Mouse (Mus musculus): ENCODE results near the gene Imp4. TPM values are rescaled to one million over a fixed set of nuclear protein-coding genes. Genes with fewer than 3 reads are reported as not detected.

Gene Imp4
- polyA plus RNA-seq, 1 experiment from 2014 or later, result 65.9 TPM

GRCm38 (mm10) chr1:34484470-34484869, 44.8 kb downstream of the Imp4 start:
- ATAC-seq (ENCODE audit: insufficient number of reproducible peaks, low FRiP score), result no peak
- no peak overlapping the region for H3K27ac ChIP-seq (ENCODE audit: poor library complexity, severe bottlenecking)
- no peaks in the 10 kb centered on the region for H3K36me3 ChIP-seq
- no peak overlapping the region for H3K9ac ChIP-seq
- 54% methylated on average over 10 of the region's 10 CpGs for WGBS
- H3K9me3 ChIP-seq (replicated peaks), result no peaks in the 10 kb centered on the region
- no peaks in the 10 kb centered on the region for H3K27me3 ChIP-seq (replicated peaks)
- H3K4me3 ChIP-seq, result no peak overlapping the region
- no peak overlapping the region for H3K4me2 ChIP-seq
- H3K4me1 ChIP-seq (replicated peaks), result peaks cover 18% of the 10 kb centered on the region

DNA sequence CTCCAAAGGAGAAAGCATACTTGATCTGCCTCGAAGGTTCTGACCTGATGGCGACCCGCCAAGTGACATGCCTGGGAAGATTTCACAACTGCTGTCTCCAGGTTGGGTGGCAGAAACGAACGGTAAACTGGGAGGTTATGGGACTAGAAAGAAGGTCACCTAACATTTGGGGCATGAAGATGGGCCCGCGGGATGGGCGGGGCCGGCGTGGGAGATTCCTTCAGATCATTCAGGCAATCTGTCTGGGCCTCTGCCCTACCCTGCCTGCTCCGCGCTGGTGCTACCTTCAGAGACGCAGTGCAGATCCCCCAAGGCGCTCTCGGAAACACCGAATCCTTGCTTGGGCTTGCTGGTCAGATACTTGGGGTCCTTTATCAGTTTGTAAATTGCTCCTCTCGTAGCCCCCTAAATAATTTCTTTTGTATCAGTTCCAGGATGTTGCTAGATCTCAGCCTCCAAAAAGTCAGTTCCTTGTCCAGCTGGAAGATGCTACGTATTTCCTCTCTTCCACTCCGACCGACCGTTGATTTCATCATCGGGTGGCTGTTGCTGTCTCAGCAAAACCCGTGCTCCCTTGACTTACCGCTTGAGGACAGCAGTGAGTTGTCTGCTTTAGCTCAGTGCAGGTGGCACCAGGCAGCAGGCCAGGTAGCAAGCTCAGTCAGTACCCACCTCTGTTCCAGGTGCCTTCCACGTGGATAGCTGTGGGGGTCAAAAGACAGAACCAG, 46.0 kb downstream of the Imp4 start:
- no peaks in the 10 kb centered on the region for H3K27me3 ChIP-seq (replicated peaks)
- ATAC-seq (ENCODE audit: insufficient number of reproducible peaks, low FRiP score), result no peak; the same call in 1 of the 2 replicates

GRCm38 (mm10) chr1:34487383-34487782, 47.7 kb downstream of the Imp4 start:
- Histone ChIP-seq H3K4me1 (replicated peaks) (peaks cover 13% of the 10 kb centered on the region; the same call in 1 of the 2 replicates), H3K4me3 (no peak overlapping the region), H3K9ac (no peak overlapping the region), H3K4me2 (no peak overlapping the region), H3K36me3 (no peaks in the 10 kb centered on the region), H3K27me3 (replicated peaks) (no peaks in the 10 kb centered on the region), H3K9me3 (replicated peaks) (no peaks in the 10 kb centered on the region), H3K27ac (ENCODE audit: poor library complexity, severe bottlenecking) (no peak overlapping the region)
- no peak for ATAC-seq (ENCODE audit: insufficient number of reproducible peaks, low FRiP score)
- WGBS, result 85% methylated on average over 3 of the region's 3 CpGs

More for the DNA sequence above, 46.0 kb downstream of the Imp4 start:
- no peaks in the 10 kb centered on the region for H3K36me3 ChIP-seq
- H3K9ac ChIP-seq, result peak overlapping the region; percentile 46; the same call in 1 of the 2 replicates
- H3K4me2 ChIP-seq, result peak overlapping the region; percentile 77
- peaks cover 13% of the 10 kb centered on the region; the same call in 1 of the 2 replicates for H3K4me1 ChIP-seq (replicated peaks)
- peak overlapping the region; percentile 35 for H3K4me3 ChIP-seq
- H3K9me3 ChIP-seq (replicated peaks), result no peaks in the 10 kb centered on the region
- 6% methylated on average over 25 of the region's 25 CpGs for WGBS
- H3K27ac ChIP-seq (ENCODE audit: poor library complexity, severe bottlenecking), result no peak overlapping the region

DNA sequence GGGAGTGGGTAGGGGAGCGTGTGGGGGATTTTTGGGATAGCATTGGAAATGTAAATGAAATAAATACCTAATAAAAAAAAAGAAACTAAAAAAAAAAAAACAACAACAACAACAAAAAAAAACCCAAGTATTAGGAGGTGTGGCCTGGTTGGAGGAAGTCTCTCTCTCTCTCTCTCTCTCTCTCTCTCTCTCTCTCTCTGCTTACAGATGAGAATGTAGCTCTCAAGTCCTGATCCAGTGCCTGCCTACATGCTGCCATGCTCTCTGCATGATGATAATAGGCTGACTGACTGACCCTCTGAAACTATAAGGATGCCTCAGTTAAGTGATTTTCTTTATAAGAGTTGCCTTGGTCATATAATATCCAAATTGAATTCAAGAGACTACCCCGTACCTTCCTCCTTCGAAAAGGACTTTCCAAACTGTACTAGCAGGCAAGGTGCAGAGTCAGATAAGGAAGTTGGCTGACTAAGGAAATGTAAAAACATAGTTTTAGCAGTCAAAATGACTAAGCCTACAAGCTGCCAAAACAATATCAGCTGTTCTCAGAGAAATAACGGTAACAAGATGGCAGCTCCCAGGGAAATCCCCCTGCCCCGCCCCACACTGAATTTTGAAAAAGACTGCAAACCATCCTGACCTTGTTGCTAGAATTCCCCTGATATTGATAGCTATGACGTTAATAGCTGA, 50.3 kb downstream of the Imp4 start:
- 79% methylated on average over 6 of the region's 6 CpGs for WGBS
- Histone ChIP-seq H3K4me2 (no peak overlapping the region), H3K4me3 (no peak overlapping the region), H3K9ac (no peak overlapping the region), H3K4me1 (replicated peaks) (peaks cover 9% of the 10 kb centered on the region; the same call in 1 of the 2 replicates), H3K27me3 (replicated peaks) (no peaks in the 10 kb centered on the region), H3K36me3 (no peaks in the 10 kb centered on the region), H3K27ac (ENCODE audit: poor library complexity, severe bottlenecking) (no peak overlapping the region), H3K9me3 (replicated peaks) (no peaks in the 10 kb centered on the region)
- no peak for ATAC-seq (ENCODE audit: insufficient number of reproducible peaks, low FRiP score)

GRCm38 (mm10) chr1:34491480-34491879, 51.8 kb downstream of the Imp4 start:
- no peak for ATAC-seq (ENCODE audit: insufficient number of reproducible peaks, low FRiP score)
- whole genome bisulfite sequencing, result 78% methylated on average over 4 of the region's 4 CpGs
- Histone ChIP-seq H3K27ac (ENCODE audit: poor library complexity, severe bottlenecking) (no peak overlapping the region), H3K9me3 (replicated peaks) (no peaks in the 10 kb centered on the region), H3K27me3 (replicated peaks) (no peaks in the 10 kb centered on the region), H3K4me1 (replicated peaks) (no peaks in the 10 kb centered on the region), H3K4me2 (no peak overlapping the region), H3K4me3 (no peak overlapping the region), H3K9ac (no peak overlapping the region), H3K36me3 (no peaks in the 10 kb centered on the region)

Small RNA genes within 50 kb of the gene (microRNA-seq; reads per million reads assigned to microRNA genes)
- gene Mir5103, result 2.8 reads per million, percentile 6 among the genes with 10 or more reads in this experiment

Other genes starting within 250 kb of the Imp4 start
- 45.9 and 46.6 TPM in 2 replicates for gene Ccdc115, start 179 bp upstream of the Imp4 start, polyA plus RNA-seq (2016; fragmentation: Nextera tagmentation; extraction: Ambion mirVana)
- gene Ptpn18, start 19.9 kb downstream of the Imp4 start, polyA plus RNA-seq (2016; fragmentation: Nextera tagmentation; extraction: Ambion mirVana), result 10.4 and 10.8 TPM in 2 replicates
- not detected in 2 replicates for gene Prss39, start 58.6 kb downstream of the Imp4 start, polyA plus RNA-seq (2016; fragmentation: Nextera tagmentation; extraction: Ambion mirVana)
- 0.32 and 0.42 TPM in 2 replicates for gene Cfc1, start 95.8 kb downstream of the Imp4 start, polyA plus RNA-seq (2016; fragmentation: Nextera tagmentation; extraction: Ambion mirVana)
- gene Prss40, start 121.1 kb downstream of the Imp4 start, polyA plus RNA-seq (2016; fragmentation: Nextera tagmentation; extraction: Ambion mirVana), result not detected in 2 replicates
- 0.04 TPM in 1 of 2 replicates, not detected in the other for gene Amer3, start 139.8 kb downstream of the Imp4 start, polyA plus RNA-seq (2016; fragmentation: Nextera tagmentation; extraction: Ambion mirVana)

All from heart, embryonic 12.5 days (tissue).